Mouse (Mus musculus) gastrocnemius, postnatal 36 days (tissue): ENCODE measurements around the gene Phpt1. TPM values are rescaled to one million over a fixed set of nuclear protein-coding genes. Genes with fewer than 3 reads are reported as not detected.

Experiments
- DNase-seq, 2 experiments: peaks; one replicate each; pipeline ENCODE4 v3.0.0; 2022
- intact Hi-C: fragments of 180-260 bp; cut with DNase I; formaldehyde crosslinking; loops from one replicate; pipeline ENCODE4 v1.15.1; 2025
- total RNA-seq, 2 experiments: library from RNA; stranded (reverse); gene quantifications; 2 replicates each; pipeline ENCODE4 v1.2.3; 2021

The Phpt1 gene
- total RNA-seq, 2 experiments from 2014 or later, result 50.2 to 53.9 TPM

DNA sequence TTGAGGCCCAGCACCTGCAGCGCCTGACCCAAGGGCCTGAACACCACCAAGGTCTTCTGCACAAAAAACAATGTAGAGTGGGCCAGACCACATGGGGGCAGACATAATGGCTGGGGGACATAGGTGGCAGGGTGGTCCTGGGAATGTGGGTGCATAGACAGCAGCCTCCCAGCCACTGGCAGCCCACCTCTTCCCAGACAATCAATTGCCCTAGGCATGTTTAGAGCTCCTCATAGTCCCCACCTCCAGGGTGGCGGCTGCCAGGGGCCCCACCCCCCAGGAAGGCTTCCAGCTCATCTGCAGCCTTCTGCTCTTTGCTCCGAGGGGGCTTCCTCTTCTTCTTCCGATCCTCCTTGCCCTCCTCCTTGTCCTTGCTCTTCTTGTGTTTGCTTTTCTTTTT lies 8.5 kb upstream of the Phpt1 start:
- DNase-seq, result no peak
- intact Hi-C loops, result no loop called here

DNA sequence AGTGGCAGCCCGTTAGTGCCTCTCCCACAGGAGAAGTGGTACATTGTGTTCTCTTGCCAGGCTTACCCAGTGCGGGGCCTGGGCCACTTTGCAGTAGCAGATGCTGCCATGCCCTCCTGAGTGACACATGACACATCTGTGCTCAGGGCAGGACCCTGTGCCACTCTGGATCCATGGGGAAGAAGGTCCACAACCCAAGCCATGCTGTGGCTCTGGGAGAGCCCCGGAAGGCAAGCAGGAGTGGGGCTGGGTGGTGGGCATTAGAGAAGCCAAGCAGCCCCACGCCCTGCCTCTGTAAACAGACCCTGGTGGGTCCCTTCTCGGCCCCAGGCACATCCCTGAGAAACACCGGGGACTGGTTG lies 8.1 kb upstream of the Phpt1 start:
- no peak for DNase-seq
- intact Hi-C loops, result no loop called here

DNA sequence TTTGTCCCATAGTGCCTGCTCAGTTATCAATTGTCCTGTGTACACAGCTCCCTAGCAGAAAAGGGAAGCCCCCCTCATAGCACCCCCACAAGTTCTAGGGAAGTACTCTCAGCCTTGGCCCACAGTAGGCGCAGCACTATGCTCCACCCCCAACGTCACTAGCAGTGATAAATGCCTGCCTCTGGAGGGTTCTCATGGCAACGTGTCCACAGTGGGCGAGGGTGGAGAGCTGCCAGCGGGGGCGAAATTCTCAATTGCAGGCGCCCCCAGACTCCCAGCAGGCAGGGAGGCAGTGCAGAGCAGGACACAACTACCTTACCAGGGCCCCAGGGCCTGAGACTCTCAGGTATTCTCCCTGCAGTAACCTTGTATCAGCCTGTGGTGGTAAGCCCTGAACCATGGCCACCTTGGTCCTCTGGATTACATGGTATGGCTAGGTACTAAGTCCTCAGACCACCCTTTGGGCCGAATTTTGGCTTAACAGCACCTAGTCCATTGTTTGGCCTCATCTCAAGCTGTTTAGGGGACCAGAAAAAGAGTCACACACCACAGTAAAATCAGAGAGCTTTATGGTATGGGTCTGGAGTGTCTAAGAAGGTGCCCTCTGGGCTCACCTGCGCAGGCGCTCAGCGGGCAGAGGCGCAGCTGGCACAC lies 7.6 kb upstream of the Phpt1 start:
- DNase-seq, result no peak
- intact Hi-C loops, result no loop called here

DNA sequence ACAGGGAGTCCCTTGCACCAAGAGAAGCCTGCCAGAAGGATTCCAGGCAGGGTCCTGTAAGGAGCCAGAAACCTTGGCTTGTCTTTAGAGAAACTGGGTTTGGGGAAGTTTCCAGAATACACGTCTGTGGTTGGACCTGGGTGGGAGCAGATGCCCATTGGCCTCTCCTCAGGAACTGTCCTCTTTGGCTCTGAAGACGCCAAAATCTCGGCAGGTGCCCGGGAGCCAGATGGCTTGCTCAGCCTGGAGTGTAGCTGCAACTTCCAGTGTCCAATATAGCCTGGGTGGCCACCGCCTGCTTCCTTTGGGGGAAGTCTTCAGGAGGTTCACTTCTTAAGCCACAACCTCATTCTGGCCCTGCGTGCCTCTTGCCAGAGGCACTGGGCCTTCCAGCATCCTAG lies 6.9 kb upstream of the Phpt1 start:
- no peak for DNase-seq

DNA sequence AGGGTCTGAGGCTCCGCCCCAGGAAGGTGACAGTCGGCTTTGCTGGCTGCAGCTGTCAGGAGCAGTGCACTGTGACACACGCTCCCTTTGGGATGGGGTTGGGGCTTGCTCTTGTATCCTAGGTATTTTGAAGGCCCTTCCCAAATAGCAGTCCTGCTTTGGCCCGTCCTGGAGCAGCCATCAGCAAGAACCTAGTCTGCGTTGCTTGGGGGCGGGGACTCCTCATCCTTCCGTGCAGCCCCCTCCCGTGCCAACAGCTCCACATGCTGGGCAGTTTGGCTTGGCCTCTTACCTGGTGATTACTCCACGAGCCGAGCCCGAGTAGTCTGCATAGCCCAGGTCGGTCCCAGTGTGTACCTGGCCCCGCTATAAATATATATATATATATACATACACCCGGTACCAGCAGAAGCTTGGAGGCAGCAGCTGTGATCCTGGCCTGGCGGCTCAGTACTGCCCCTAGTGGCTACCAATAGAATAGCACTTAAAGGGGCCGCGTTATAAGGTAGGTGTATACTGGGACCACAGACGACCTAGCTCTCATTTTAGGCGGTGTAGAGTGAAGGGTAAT lies 6.4 kb upstream of the Phpt1 start, which contains the start of gene Ajm1:
Gene Ajm1, minus strand, starts transcription at position 464 of the 571 bp plus-strand sequence.
- intact Hi-C loops, result no loop called here
- DNase-seq, result no peak

More for the DNA sequence above, 6.9 kb upstream of the Phpt1 start:
- intact Hi-C loops, result no loop called here

DNA sequence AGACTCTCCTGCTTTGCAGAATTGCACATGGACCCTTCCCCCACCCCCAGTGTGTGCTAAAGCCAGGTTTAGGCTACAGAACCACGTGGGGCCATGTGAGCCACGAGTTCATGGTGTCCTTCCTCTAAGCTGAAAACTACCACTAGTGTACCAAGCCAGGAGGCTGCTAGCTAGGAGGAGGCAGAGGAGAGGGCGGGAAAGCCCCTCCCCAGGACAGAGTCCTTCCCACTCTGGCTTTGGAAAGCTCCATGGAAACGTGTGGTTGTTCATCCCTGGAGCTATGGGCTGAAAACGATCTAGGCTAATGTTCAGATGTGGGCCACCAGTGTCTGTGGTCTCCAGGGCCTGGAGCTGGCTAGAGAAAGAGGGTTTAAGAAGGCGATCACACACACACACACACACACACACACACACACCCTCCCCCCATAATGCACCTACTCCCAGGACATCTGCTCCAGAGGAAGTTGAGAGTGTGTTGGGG lies 5.6 kb upstream of the Phpt1 start:
- DNase-seq, result no peak
- intact Hi-C loops, result no loop called here

DNA sequence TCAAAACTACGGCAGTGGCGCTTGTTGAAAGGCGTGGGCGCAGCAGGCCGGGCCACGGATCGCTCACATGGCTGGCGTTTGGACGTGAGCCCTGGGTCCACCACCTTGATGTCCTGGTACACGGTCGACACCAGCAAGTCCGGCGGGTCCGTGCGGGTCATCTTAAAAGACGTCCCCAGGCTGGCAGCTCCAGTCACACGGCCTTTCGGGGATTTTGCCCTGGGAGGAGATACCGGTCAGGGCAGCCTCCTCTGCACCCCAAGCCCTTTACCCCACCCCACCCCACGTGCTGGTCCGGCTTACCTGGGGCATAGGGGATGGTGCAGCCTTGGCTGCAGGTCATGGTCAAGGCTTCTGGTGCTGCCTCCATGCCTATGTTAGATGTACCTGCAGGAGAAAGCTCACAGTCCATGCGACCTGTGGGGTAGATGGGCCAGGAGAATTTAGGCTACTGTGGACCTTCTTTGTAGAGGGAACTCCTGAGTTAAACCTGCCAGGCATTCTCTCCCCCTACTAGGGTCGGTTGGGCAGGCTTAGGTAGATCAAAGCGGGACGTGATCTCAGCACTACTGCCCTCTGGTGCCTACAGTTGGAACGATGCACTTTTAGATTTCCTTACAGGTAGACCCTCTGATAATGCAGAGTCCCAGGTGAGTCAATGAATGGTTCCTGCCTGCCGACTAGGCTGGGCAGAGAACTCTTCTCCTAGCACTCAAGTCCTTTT lies 4.9 kb upstream of the Phpt1 start:
- intact Hi-C loops, result loop anchor here (5.0 kb wide), 1 partner anchor 158 kb away; the partner anchor contains the start of gene Fut7
- DNase-seq, result no peak

DNA sequence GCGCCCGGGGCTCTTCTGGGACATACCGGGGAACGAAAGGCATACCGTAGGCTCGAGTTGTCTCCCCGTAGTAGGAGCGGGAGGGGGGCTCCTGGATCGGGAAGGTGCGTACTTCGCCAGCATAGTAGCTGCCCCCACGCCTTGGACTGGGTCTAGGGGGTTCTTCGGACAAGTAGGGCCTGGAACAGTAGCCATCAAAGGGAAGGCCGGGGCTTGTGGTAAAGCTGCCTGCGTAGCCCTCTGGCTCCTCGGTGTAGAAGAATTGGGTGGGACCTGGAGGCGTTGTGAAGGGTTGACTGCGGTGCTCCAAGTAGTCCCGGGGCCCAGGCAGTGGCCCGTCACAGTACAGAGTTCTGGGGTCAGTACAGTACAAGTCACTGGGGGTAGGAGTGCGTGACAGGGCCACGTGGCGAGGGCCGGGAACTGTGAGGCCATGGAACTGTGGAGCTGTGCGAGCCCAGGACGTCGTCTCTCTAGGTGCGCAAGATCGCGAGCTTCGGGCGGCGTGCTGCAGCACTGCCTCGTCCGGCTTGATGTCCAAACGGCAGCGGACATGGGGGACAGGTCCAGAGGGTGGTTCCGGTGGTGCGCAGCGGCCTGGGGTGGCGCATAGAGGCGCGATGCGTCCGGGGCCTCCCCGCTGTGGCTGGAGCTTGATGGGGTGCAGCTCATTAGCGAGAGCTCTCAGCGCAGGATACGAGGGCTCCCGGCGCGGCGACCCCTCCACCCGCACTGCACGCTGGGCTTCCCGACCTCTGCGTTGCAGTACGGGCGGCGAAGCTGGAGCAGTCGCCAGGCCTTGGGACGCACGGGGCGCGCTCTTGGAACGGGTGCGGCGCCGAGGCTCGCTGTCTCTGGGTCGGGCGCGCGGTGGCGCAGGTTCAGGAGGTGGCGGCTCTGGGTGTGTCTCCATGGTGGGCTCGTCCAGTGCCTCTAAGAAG lies 4.0 kb upstream of the Phpt1 start:
- intact Hi-C loops, result loop anchor here (5.0 kb wide), 1 partner anchor 157 kb away; the partner anchor contains the start of gene Fut7
- no peak for DNase-seq

DNA sequence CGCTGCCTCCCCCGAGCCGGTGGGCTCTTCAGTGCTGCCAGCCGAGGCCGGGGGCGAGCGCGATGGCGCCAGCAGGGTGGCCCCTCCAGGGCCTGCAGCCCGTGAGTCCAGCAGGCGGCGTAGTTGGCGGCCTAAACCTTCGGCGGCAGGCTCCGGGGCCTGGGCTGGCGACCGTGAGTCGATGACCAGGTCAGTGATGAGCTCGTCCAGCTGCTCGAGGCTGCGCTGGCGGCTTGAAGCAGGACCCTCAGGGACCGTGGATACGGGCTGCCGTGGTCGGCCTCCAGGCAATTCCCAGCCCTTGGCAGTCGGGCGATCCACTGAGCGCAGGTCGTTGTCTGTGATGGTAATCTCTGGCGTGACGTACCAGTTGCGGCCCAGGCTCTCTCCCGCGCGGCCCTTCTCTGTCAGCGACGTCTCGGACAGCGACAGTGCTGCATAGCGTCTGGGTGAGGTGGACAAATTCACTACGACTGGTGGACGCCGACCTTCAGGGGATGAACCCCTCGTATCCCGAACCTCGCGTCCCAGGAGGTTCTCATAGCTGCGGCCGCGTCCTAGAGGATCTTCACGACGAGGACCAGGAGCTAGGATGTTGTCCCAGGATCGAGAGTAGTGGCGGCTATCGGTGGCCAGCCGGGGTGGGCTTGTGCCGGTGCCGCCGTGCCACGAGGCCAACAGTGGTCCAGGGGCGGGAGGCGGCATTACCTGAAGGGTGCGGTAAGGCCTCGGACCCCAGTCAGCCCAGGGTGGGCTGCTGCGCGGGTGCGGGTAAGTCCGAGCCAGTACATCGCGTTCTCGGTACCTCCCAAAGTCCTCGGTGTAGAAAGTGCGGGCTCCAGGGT lies 3.1 kb upstream of the Phpt1 start:
- DNase-seq, result no peak
- intact Hi-C loops, result loop anchor here (5.0 kb wide), 1 partner anchor 156 kb away; the partner anchor contains the start of gene Fut7

DNA sequence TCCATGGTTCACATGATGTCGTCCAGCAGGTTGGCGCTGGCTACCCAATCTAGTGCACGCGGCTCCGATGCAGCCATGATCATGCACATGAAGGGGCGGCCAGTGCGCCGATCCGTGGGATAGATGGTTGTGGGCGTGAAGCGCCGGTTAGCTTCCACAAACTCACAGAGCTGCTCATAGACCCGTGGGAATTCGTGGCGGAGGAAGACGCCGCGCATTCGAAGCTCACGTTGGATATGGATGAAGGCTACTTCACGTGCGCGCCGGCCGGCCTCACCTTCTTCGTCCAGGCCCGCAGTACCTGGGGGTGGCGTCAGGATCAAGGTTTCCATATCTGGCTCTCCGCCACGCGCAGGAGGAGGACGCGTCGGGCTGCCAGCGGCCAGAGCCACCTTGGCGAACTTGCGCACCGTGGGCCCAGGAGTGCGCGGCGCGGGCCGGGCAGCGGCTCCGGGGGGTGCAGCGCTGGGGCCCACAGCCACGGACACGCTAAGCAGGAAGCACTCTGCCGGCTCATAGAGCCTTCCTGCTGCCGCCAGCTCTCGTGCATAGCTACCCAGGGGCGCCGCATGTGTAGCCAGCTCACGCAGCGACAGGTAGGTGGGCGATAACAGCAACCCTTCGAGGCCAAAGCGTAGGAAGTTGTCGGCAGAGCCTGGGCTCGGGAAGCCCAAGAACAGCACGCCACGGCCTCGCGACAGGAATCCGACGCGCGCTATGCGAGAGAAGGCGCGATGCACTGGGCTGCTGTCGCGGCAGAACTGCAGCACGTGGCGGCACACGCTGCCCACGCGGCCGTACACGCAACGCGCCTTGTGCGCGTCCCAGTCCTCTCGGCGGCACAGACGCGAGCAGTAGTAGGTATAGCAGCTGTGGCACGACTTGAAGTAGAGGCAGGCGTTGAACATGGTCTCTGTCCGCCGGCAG lies 2.2 kb upstream of the Phpt1 start:
- no peak for DNase-seq
- intact Hi-C loops, result loop anchor here (5.0 kb wide), 1 partner anchor 155 kb away; the partner anchor contains the start of gene Fut7

DNA sequence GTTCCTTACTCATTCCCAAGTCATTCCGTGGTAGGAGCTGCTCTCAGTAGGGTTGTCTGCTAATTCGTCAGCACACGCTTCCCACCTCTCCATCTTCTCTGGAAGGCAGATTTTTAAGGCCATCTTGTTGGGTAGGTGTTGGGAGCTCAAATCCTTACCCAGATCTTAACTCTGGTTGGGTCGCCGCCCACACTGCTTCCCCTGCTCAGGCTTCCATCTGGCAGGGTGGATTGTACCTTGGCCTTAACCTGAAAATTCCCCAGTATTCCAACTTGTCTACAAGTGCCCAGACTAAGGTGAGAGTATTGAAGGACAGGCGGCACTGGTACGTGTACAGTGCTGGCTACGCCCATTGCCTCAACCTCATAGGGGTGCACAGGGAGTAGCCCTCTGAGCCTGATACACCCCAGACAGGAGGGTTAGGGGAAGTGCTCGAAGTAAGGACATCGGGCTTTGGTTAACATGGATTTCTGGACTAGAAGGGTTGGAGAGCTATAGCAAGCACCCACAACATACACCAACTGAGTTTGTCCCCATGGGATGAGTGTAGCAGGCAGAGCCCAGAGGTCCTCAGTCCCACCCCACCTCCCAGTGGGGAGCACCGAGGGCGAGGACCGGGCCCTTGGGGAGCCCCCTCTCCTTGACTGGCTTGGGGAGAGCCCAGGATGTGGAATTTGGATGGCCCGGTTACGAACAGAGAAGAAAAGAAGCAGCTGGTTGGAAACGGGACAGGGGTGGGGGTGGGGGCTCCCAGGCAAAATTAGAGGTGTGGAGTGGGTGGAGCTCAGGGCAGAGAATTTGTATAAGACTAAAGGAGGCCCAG lies 1.2 kb upstream of the Phpt1 start:
- intact Hi-C loops, result loop anchor here (5.0 kb wide), 1 partner anchor 154 kb away; the partner anchor contains the start of gene Fut7
- DNase-seq, result no peak

DNA sequence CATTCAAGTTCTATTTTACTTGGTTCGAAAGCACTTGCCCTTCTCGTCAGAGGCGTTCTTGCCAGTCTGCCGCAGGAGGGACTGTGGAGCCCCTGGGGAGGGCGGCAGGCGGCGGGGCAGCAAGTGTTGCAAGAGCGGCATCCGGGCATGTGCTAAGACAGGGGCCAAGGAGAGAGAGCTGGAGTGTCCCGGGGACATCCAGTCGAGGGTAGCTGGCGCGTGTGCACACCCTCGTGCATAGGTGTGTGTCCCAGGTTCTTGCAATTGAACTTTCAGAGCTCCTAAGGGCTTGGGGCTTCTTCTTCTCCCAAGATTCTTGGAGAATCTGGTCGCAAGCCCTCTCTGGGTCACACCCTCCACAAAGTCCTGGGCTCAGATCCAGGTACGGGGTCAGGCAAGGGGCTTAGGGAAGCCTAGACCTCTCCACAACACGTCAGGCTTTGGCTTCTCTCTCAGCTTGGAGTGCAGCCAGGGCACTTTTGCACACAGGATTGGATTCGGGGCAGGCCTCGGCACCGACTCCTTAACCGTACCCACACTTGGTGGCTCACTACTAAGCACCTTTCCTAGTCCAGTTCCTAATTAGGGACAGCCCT lies 506 bp upstream of the Phpt1 start:
- no peak for DNase-seq
- intact Hi-C loops, result loop anchor here (5.0 kb wide), 1 partner anchor 153 kb away; the partner anchor contains the start of gene Fut7

DNA sequence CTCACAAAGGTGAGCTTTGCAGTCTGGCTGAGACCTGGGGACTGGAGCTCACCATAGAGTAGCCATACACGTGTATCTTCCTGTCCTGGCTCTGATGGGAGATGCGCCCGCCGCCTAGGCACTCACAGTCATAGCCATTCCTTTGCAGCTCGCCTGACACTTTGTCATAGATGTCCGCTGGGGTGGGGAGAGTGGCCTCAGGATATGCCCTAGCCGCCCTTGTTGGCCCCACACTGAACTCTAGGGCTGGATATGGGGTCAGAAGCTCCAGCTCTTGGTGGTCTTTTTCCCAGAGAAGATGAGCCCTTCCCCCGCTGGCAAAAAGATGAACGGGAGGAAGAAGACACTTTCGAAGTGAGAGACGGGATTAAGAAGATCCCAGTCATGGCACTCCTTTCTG lies 888 bp downstream of the Phpt1 start:
- no peak for DNase-seq
- intact Hi-C loops, result no loop called here

DNA sequence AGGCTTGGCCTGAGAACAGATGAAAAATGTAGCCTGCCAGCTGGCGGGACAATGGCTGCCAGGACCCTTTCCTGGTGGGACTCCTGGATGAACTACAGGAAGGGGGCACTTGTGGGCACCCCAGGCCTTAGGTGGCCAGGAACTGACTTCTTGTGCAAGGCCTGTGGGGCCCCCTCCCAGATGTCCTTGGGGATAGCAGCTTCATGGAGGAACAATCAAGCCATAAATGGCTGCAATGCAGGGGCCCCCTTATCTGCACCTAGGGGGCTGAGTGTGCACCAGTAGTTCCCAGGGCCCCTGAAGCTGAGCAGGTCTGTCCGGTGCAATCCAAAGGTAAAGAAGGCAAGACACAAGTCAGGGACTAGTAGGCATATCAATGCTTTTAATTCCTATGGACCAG lies 2.0 kb downstream of the Phpt1 start:
- intact Hi-C loops, result no loop called here
- no peak for DNase-seq

DNA sequence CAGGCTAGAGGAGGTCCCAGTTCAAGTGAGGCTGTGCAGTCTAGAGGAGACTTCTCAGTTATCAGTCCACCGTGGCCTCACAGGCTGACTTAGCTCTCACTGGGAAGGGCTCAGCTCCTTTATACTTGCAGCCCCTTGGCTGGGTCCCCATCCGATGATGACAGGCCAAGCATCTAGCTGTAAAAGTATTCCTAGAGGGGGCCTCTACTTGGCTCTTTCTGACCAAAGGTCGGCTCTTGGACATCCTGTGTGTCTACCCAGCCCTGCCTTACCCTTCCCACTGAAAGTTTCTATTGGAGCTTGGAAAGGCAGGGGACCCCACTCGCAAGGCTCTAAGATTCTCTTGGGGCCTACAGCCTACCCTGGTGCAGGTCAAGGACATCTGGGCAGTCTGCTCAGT lies 3.8 kb downstream of the Phpt1 start:
- intact Hi-C loops, result no loop called here

DNA sequence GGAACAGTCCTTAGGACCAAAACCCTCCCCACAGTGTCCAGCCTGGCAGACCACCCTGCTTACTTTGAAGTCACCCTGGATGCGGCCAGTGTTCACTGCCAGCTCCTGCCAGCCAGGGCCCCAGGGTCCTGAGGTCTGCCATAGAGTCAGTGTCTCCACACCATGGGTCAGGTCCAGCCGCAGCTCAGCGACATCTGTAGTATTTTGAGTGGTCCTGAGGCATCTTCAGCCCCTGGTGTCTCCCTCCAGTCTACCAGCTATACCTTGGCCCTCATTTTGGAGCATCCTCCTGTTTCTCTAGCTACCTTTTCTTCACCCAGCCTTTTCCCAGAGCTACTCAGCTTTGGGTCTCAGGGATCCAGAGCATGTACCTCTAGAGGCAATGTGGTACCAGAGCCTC lies 5.7 kb downstream of the Phpt1 start:
- intact Hi-C loops, result no loop called here
- no peak for DNase-seq

More for the DNA sequence above, 3.8 kb downstream of the Phpt1 start:
- no peak for DNase-seq

DNA sequence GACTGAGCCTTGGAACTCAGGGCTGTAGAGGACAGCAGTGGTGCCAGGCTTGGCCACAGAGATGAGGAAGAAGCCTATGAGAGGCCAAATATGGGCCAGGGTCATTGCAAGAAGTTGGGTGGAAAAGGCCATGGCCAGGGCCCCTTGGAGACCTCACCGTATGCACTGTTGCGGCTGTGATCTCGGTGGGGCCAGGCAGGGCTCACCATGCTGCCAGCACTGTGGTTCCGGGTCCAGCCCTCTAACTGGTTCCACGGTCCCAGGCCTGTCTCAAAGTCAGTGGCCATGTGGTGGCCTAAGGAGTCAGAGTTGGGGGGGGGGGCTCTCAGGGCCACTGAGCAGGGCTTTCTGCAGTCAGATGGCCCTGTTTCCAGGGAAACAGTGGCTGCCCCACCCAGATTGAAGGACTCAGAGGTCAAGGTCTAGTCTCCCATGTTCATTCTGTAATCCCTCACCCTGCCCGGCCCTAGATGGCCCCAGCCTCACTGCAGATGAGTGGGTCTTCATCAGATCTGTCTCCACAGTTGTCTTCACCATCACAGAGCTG lies 6.5 kb downstream of the Phpt1 start:
- DNase-seq, result no peak
- intact Hi-C loops, result no loop called here
